In the genomic region with DNA sequence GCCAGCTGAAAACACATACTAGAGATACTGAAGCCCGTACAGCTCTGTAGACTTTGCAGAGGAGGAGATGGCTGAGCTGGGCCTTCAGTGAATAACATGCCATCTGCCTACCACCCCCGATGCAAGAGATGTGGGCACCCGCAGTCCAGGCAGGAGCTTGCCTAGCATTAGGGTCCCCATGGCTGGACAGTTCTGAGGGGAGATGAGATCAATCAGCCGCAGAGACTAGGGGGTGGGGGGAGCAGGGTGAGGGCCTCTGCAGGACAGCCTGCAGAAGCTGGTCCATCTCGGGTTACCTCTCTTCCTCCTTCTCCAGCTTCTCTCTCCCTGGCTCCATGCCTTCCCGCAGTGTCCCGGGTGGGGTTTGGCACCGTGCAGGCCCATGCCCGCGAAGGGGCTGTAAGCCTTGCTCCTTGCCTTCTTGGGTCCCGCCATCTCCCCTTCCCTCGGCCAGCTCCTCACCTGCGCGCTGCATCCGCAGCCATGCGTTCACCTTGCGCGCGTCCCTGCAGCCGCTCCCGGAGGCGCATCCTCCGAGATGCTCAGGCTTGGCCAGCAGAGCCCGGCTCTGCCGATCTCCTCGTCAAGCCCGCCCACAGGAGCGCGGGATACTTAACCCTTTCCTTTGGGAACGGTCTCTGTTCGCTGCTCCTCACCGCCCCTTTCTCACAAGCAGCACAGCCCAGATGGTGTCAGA, we compare ENCODE assay signal across 7 mouse cellular contexts. TPM values are rescaled to one million over a fixed set of nuclear protein-coding genes. Genes with fewer than 3 reads are reported as not detected.
DNase-seq lines count a peak whose midpoint lies in the region; ATAC-seq and TF ChIP-seq lines count a peak whose summit lies in the region.

Prrt3 (minus strand) TSS at position 544 of the 697 bp plus-strand sequence.

- H3K4me3 ChIP-seq in forebrain, embryonic 15.5 days, result peak within 1 kb of the TSS; percentile 59
- H3K4me3 ChIP-seq in neural tube, embryonic 12.5 days, result peak within 1 kb of the TSS; percentile 48

- H3K36me3 ChIP-seq in forebrain, embryonic 15.5 days, result no peaks in the 10 kb centered on the region
- no peaks in the 10 kb centered on the region for H3K36me3 ChIP-seq in neural tube, embryonic 12.5 days

- no peaks in the 10 kb centered on the region for H3K9me3 ChIP-seq in forebrain, embryonic 15.5 days
- no peaks in the 10 kb centered on the region for H3K9me3 ChIP-seq in neural tube, embryonic 12.5 days

- no peaks in the 10 kb centered on the region for H3K27me3 ChIP-seq in forebrain, embryonic 15.5 days
- H3K27me3 ChIP-seq in neural tube, embryonic 12.5 days (replicated peaks), result peaks cover 16% of the 10 kb centered on the region

- peak within 1 kb of the TSS; percentile 78 for H3K4me2 ChIP-seq in forebrain, embryonic 15.5 days (replicated peaks)
- peak within 1 kb of the TSS; percentile 72 for H3K4me2 ChIP-seq in neural tube, embryonic 12.5 days (replicated peaks)

- ATAC-seq in forebrain, embryonic 15.5 days (replicated peaks), result peak; percentile 90
- peak; percentile 88 for ATAC-seq in neural tube, embryonic 12.5 days (ENCODE audit: low FRiP score, low read depth)
- no peak for ATAC-seq in megakaryocyte progenitor cell, adult 5-6 weeks (replicated peaks; ENCODE audit: poor library complexity)

- peaks cover 16% of the 10 kb centered on the region for H3K4me1 ChIP-seq in forebrain, embryonic 15.5 days
- peaks cover 8% of the 10 kb centered on the region for H3K4me1 ChIP-seq in neural tube, embryonic 12.5 days

- peak; percentile 67 for DNase-seq in MN1 (ENCODE audit: low spot score)
- DNase-seq in brain, embryonic 14.5 days (ENCODE audit: low read depth), result peak; percentile 89
- peak; percentile 60 to 66 for DNase-seq in layer of hippocampus, postnatal 25 days (ENCODE audit: extremely low spot score in 1 of 2, low spot score in 1 of 2)
- DNase-seq in urinary bladder, postnatal 10 days (ENCODE audit: low spot score), result no peak

- peak; percentile 44; the same call in 1 of the 2 replicates for TF ChIP-seq POLR2A in brain, embryonic 14.5 days (IDR thresholded peaks at IDR 0.05; ENCODE audit: borderline replicate concordance, extremely low read depth, insufficient read depth, insufficient read length, poor library complexity, severe bottlenecking)

- TF ChIP-seq CTCF in brain, embryonic 14.5 days (IDR thresholded peaks at IDR 0.05; ENCODE audit: borderline replicate concordance, extremely low read depth, insufficient read depth, insufficient read length), result no peak

- H3K27ac ChIP-seq in forebrain, embryonic 15.5 days (replicated peaks), result peak within 1 kb of the TSS; percentile 32; the same call in 1 of the 2 replicates
- H3K27ac ChIP-seq in neural tube, embryonic 12.5 days, result no peak within 1 kb of the TSS

- peak within 1 kb of the TSS; percentile 65 for H3K9ac ChIP-seq in forebrain, embryonic 15.5 days (replicated peaks)
- H3K9ac ChIP-seq in neural tube, embryonic 12.5 days, result peak within 1 kb of the TSS; percentile 57

- 3% methylated on average over 32 of the region's 32 CpGs for whole genome bisulfite sequencing in forebrain, embryonic 15.5 days
- 2% methylated on average over 32 of the region's 32 CpGs for WGBS in neural tube, embryonic 12.5 days

RNA-seq across cellular contexts. Expression of gene Prrt3, which starts in this region (rescaled TPM):
- polyA plus RNA-seq in brain, embryonic 14.5 days (2012; rRNA removed), result 8.7 and 8.9 TPM in 2 replicates
- polyA plus RNA-seq in forebrain, embryonic 15.5 days (2015; fragmentation: Nextera tagmentation; extraction: Ambion mirVana), result 5.1 and 6.0 TPM in 2 replicates
- total RNA-seq in layer of hippocampus, postnatal 25 days (2021), result 10 to 100 TPM; 54.7 to 57.0 TPM
- polyA plus RNA-seq in neural tube, embryonic 12.5 days (2016; fragmentation: Nextera tagmentation; extraction: Ambion mirVana), result 2.6 TPM in 2 replicates
- not detected in 2 replicates for total RNA-seq in megakaryocyte progenitor cell, adult 5-6 weeks (2015)
- not detected in 2 replicates for total RNA-seq in megakaryocyte progenitor cell, adult 5-6 weeks (2017)

Comparison
In these comparisons a context has a peak if more than half of its experiments do, and no peak if none do; other contexts are left out.
1. RNA of gene Prrt3 (total RNA-seq): 54.7 to 57.0 TPM in layer of hippocampus, postnatal 25 days; not detected in megakaryocyte progenitor cell, adult 5-6 weeks; every median in the first group is over 10 times any median in the second.